19 mouse cellular contexts compared by ENCODE assay signal in the genomic region with DNA sequence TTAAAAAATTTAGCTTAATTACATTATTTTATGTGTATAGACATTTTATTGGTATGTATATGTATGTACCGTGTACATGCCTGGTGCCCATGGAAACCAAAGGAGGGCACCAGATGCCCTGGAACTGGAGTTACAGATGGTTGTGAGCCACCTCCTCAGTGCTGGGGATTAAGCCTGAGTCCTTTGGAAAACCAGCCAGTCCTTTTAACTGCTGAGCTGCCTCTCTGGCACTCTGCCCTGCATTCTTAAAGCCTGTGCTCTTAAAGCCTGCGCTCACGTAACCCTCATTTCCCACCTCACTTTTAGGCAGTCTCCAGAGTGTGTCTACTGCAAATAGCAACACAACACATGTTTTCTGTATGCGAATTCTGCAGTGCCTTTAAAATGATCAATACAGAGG. TPM values are rescaled to one million over a fixed set of nuclear protein-coding genes. Genes with fewer than 3 reads are reported as not detected.
DNase-seq lines count a peak whose midpoint lies in the region; ATAC-seq and TF ChIP-seq lines count a peak whose summit lies in the region.
"Had no signal": no experiment of that assay in that cellular context is flagged by ENCODE, and none has a peak within 500 bp of the region (broad histone marks: within the 10 kb centered on the region; RNA-seq: fewer than 3 reads in every experiment).

No protein-coding gene starts in this region.

- TF ChIP-seq CTCF in heart, postnatal 0 days (IDR thresholded peaks at IDR 0.05; ENCODE audit: low read depth): no peak
- no peak for TF ChIP-seq CTCF in midbrain, postnatal 0 days (IDR thresholded peaks at IDR 0.05)
- TF ChIP-seq CTCF in brain, embryonic 14.5 days (IDR thresholded peaks at IDR 0.05; ENCODE audit: borderline replicate concordance, extremely low read depth, insufficient read depth, insufficient read length): no peak

- no peaks in the 10 kb centered on the region for H3K36me3 ChIP-seq in heart, postnatal 0 days (replicated peaks; ENCODE audit: control insufficient read depth, insufficient read depth, low read length)
- no peaks in the 10 kb centered on the region for H3K36me3 ChIP-seq in midbrain, embryonic 14.5 days (ENCODE audit: control insufficient read depth, insufficient read depth, low read length)
- no peaks in the 10 kb centered on the region for H3K36me3 ChIP-seq in midbrain, postnatal 0 days (ENCODE audit: insufficient read depth, low read length)
- H3K36me3 ChIP-seq in limb, embryonic 14.5 days (ENCODE audit: control insufficient read depth, insufficient read depth, low read length): no peaks in the 10 kb centered on the region
- H3K36me3 ChIP-seq: embryonic facial prominence, embryonic 15.5 days; hindbrain, embryonic 10.5 days; intestine, embryonic 15.5 days; lung, embryonic 15.5 days; midbrain, embryonic 10.5 days had no signal

- intact Hi-C loops in heart, postnatal 25 days (cut with DNase I): no loop called here

- TF ChIP-seq POLR2A in brain, embryonic 14.5 days (IDR thresholded peaks at IDR 0.05; ENCODE audit: borderline replicate concordance, extremely low read depth, insufficient read depth, insufficient read length, poor library complexity, severe bottlenecking): no peak
- TF ChIP-seq POLR2A in limb, embryonic 14.5 days (IDR thresholded peaks at IDR 0.05; ENCODE audit: borderline replicate concordance, extremely low read depth, insufficient read depth, insufficient read length): no peak

- no peak for TF ChIP-seq EP300 in heart, postnatal 0 days (IDR thresholded peaks at IDR 0.05; ENCODE audit: low read depth)

- 39% methylated on average over 4 of the region's 4 CpGs for WGBS in heart, postnatal 0 days
- 73% methylated on average over 4 of the region's 4 CpGs for WGBS in midbrain, embryonic 14.5 days
- 70% methylated on average over 4 of the region's 4 CpGs for WGBS in midbrain, postnatal 0 days
- 56% methylated on average over 4 of the region's 4 CpGs for WGBS in limb, embryonic 14.5 days

- no peak for ATAC-seq in heart, postnatal 0 days (ENCODE audit: insufficient read depth, low read depth)
- no peak for ATAC-seq in midbrain, embryonic 14.5 days (ENCODE audit: low FRiP score, low TSS enrichment)
- ATAC-seq in midbrain, postnatal 0 days (ENCODE audit: low FRiP score): no peak
- ATAC-seq in limb, embryonic 14.5 days (ENCODE audit: low FRiP score, low read depth): no peak
- ATAC-seq: intestine, embryonic 15.5 days; Patski had no signal

- no peak overlapping the region for H3K9ac ChIP-seq in heart, postnatal 0 days (replicated peaks; ENCODE audit: low read depth, low read length)
- no peak overlapping the region for H3K9ac ChIP-seq in midbrain, embryonic 14.5 days (replicated peaks; ENCODE audit: low read length)
- no peak overlapping the region for H3K9ac ChIP-seq in midbrain, postnatal 0 days (replicated peaks; ENCODE audit: low read length, poor library complexity, severe bottlenecking)
- H3K9ac ChIP-seq in limb, embryonic 14.5 days (ENCODE audit: low read depth, low read length, severe bottlenecking): no peak overlapping the region
- H3K9ac ChIP-seq: embryonic facial prominence, embryonic 15.5 days; intestine, embryonic 15.5 days; lung, embryonic 15.5 days had no signal

- no peak overlapping the region for H3K4me3 ChIP-seq in heart, postnatal 0 days (ENCODE audit: low read depth, low read length)
- no peak overlapping the region for H3K4me3 ChIP-seq in midbrain, embryonic 14.5 days (replicated peaks; ENCODE audit: low read depth, low read length)
- H3K4me3 ChIP-seq in midbrain, postnatal 0 days (ENCODE audit: low read depth, low read length): no peak overlapping the region
- H3K4me3 ChIP-seq in limb, embryonic 14.5 days (replicated peaks; ENCODE audit: low read length): no peak overlapping the region
- H3K4me3 ChIP-seq: embryonic facial prominence, embryonic 15.5 days; hindbrain, embryonic 10.5 days; intestine, embryonic 15.5 days; lung, embryonic 15.5 days; midbrain, embryonic 10.5 days; myocyte had no signal

- H3K27me3 ChIP-seq in heart, postnatal 0 days (ENCODE audit: control insufficient read depth, insufficient read depth, low read length): no peaks in the 10 kb centered on the region
- no peaks in the 10 kb centered on the region for H3K27me3 ChIP-seq in midbrain, embryonic 14.5 days (ENCODE audit: control insufficient read depth, insufficient read depth, low read length)
- H3K27me3 ChIP-seq in midbrain, postnatal 0 days (ENCODE audit: insufficient read depth, low read length): no peaks in the 10 kb centered on the region
- H3K27me3 ChIP-seq in limb, embryonic 14.5 days (ENCODE audit: control insufficient read depth, insufficient read depth, low read length): no peaks in the 10 kb centered on the region
- H3K27me3 ChIP-seq: embryonic facial prominence, embryonic 15.5 days; intestine, embryonic 15.5 days; lung, embryonic 15.5 days; Patski had no signal

- H3K9me3 ChIP-seq in heart, postnatal 0 days (replicated peaks; ENCODE audit: control insufficient read depth, low read length): no peaks in the 10 kb centered on the region
- H3K9me3 ChIP-seq in midbrain, embryonic 14.5 days (ENCODE audit: control insufficient read depth, low read length): no peaks in the 10 kb centered on the region
- H3K9me3 ChIP-seq in midbrain, postnatal 0 days (ENCODE audit: low read length): no peaks in the 10 kb centered on the region
- H3K9me3 ChIP-seq in limb, embryonic 14.5 days (ENCODE audit: control insufficient read depth, low read length): no peaks in the 10 kb centered on the region
- H3K9me3 ChIP-seq: embryonic facial prominence, embryonic 15.5 days; hindbrain, embryonic 10.5 days; intestine, embryonic 15.5 days; lung, embryonic 15.5 days; midbrain, embryonic 10.5 days had no signal

- no peak overlapping the region; the same call in 1 of the 2 replicates for H3K4me2 ChIP-seq in heart, postnatal 0 days (ENCODE audit: low read depth, low read length)
- H3K4me2 ChIP-seq in midbrain, embryonic 14.5 days (ENCODE audit: low read length): no peak overlapping the region
- no peak overlapping the region for H3K4me2 ChIP-seq in midbrain, postnatal 0 days (ENCODE audit: low read depth, low read length, poor library complexity, severe bottlenecking)
- no peak overlapping the region for H3K4me2 ChIP-seq in limb, embryonic 14.5 days (replicated peaks; ENCODE audit: low read depth, low read length, severe bottlenecking)
- H3K4me2 ChIP-seq: embryonic facial prominence, embryonic 15.5 days; intestine, embryonic 15.5 days; lung, embryonic 15.5 days had no signal

- H3K4me1 ChIP-seq in heart, postnatal 0 days (ENCODE audit: control insufficient read depth, insufficient read depth): no peaks in the 10 kb centered on the region
- no peaks in the 10 kb centered on the region for H3K4me1 ChIP-seq in midbrain, embryonic 14.5 days (ENCODE audit: control insufficient read depth, insufficient read depth, low read length)
- H3K4me1 ChIP-seq in midbrain, postnatal 0 days (ENCODE audit: insufficient read depth, low read length): no peaks in the 10 kb centered on the region
- H3K4me1 ChIP-seq in limb, embryonic 14.5 days (ENCODE audit: control insufficient read depth, insufficient read depth, low read length): no peaks in the 10 kb centered on the region
- H3K4me1 ChIP-seq: embryonic facial prominence, embryonic 15.5 days; hindbrain, embryonic 10.5 days; intestine, embryonic 15.5 days; lung, embryonic 15.5 days; midbrain, embryonic 10.5 days had no signal

- no peak overlapping the region for H3K27ac ChIP-seq in heart, postnatal 0 days (ENCODE audit: low read depth)
- no peak overlapping the region for H3K27ac ChIP-seq in midbrain, embryonic 14.5 days (replicated peaks; ENCODE audit: low read depth, low read length)
- H3K27ac ChIP-seq in midbrain, postnatal 0 days (ENCODE audit: low read depth, low read length): no peak overlapping the region
- no peak overlapping the region for H3K27ac ChIP-seq in limb, embryonic 14.5 days (replicated peaks; ENCODE audit: low read depth, low read length)
- H3K27ac ChIP-seq: embryonic facial prominence, embryonic 15.5 days; hindbrain, embryonic 10.5 days; intestine, embryonic 15.5 days; kidney, postnatal 0 days; lung, embryonic 15.5 days; midbrain, embryonic 10.5 days; stomach, postnatal 0 days had no signal

- DNase-seq in heart, postnatal 0 days (ENCODE audit: low spot score): peak; percentile 14
- no peak for DNase-seq in heart, postnatal 25 days (ENCODE audit: low spot score)
- DNase-seq in midbrain, embryonic 14.5 days: peak; percentile 29
- no peak for DNase-seq in midbrain, postnatal 0 days (ENCODE audit: low spot score)
- peak; percentile 74 for DNase-seq in brain, embryonic 14.5 days (ENCODE audit: low read depth)
- DNase-seq in limb, embryonic 14.5 days (ENCODE audit: low spot score): peak; percentile 62
- DNase-seq in adrenal gland, adult 2 months: no peak
- DNase-seq: cerebellum, postnatal 36 days; thymus, postnatal 36 days had no signal

RNA-seq across cellular contexts. Expression of gene Slamf7, which starts 21.9 kb away (rescaled TPM):
- total RNA-seq in heart, postnatal 0 days (2014; rRNA removed; ENCODE audit: low replicate concordance): not detected in 2 replicates
- 0.12 and 0.14 TPM in 2 replicates for polyA plus RNA-seq in heart, postnatal 0 days (2015; fragmentation: Nextera tagmentation; extraction: Ambion mirVana)
- total RNA-seq in heart, postnatal 25 days (2021): under 1 TPM; 0.18 to 0.22 TPM
- polyA plus RNA-seq in midbrain, embryonic 14.5 days (2014; fragmentation: Nextera tagmentation; extraction: Ambion mirVana): 0.24 TPM in 1 of 2 replicates, not detected in the other
- total RNA-seq in midbrain, postnatal 0 days (2014; rRNA removed): not detected in 2 replicates
- not detected in 2 replicates for polyA plus RNA-seq in midbrain, postnatal 0 days (2015; fragmentation: Nextera tagmentation; extraction: Ambion mirVana)
- polyA plus RNA-seq in brain, embryonic 14.5 days (2012; rRNA removed): 0.04 TPM in 1 of 2 replicates, not detected in the other
- polyA plus RNA-seq in limb, embryonic 14.5 days (2012; rRNA removed): 0.09 and 0.27 TPM in 2 replicates
- polyA plus RNA-seq in limb, embryonic 14.5 days (2014; fragmentation: Nextera tagmentation; extraction: Ambion mirVana): 0.18 and 0.21 TPM in 2 replicates
- total RNA-seq in adrenal gland, adult 2 months (2021): 1 to 10 TPM in 1 of 2 experiments, under 1 TPM in 1; 0.86 to 1.3 TPM
- polyA plus RNA-seq in adrenal gland, adult 2 months (2012; rRNA removed): 0.07 and 0.13 TPM in 2 replicates
- total RNA-seq: layer of hippocampus, postnatal 36 days had no signal
- polyA plus RNA-seq: hindbrain, embryonic 10.5 days; kidney, postnatal 0 days; midbrain, embryonic 10.5 days; myocyte; Patski had no signal

RNA-seq across cellular contexts. Expression of gene Ly9, which starts 23.7 kb away (rescaled TPM):
- total RNA-seq in heart, postnatal 0 days (2014; rRNA removed; ENCODE audit: low replicate concordance): 0.31 TPM in 1 of 2 replicates, not detected in the other
- 0.18 and 0.21 TPM in 2 replicates for polyA plus RNA-seq in heart, postnatal 0 days (2015; fragmentation: Nextera tagmentation; extraction: Ambion mirVana)
- under 1 TPM; 0.22 to 0.39 TPM for total RNA-seq in heart, postnatal 25 days (2021)
- polyA plus RNA-seq in midbrain, embryonic 14.5 days (2014; fragmentation: Nextera tagmentation; extraction: Ambion mirVana): not detected in 2 replicates
- 0.19 and 0.66 TPM in 2 replicates for total RNA-seq in midbrain, postnatal 0 days (2014; rRNA removed)
- 0.21 TPM in 1 of 2 replicates, not detected in the other for polyA plus RNA-seq in midbrain, postnatal 0 days (2015; fragmentation: Nextera tagmentation; extraction: Ambion mirVana)
- 0.08 and 0.19 TPM in 2 replicates for polyA plus RNA-seq in brain, embryonic 14.5 days (2012; rRNA removed)
- polyA plus RNA-seq in limb, embryonic 14.5 days (2012; rRNA removed): 0.69 and 0.82 TPM in 2 replicates
- polyA plus RNA-seq in limb, embryonic 14.5 days (2014; fragmentation: Nextera tagmentation; extraction: Ambion mirVana): 0.12 and 0.18 TPM in 2 replicates
- total RNA-seq in adrenal gland, adult 2 months (2021): 1 to 10 TPM in 1 of 2 experiments, under 1 TPM in 1; 0.97 to 1.0 TPM
- 0.20 and 0.29 TPM in 2 replicates for polyA plus RNA-seq in adrenal gland, adult 2 months (2012; rRNA removed)
- total RNA-seq: layer of hippocampus, postnatal 36 days had no signal
- polyA plus RNA-seq: midbrain, embryonic 10.5 days; myocyte; Patski had no signal

RNA-seq across cellular contexts. Expression of gene Cd48, which starts 50.9 kb away (rescaled TPM):
- 2.0 TPM in 1 of 2 replicates, not detected in the other for total RNA-seq in heart, postnatal 0 days (2014; rRNA removed; ENCODE audit: low replicate concordance)
- polyA plus RNA-seq in heart, postnatal 0 days (2015; fragmentation: Nextera tagmentation; extraction: Ambion mirVana): 2.1 and 2.6 TPM in 2 replicates
- total RNA-seq in heart, postnatal 25 days (2021): 1 to 10 TPM; 2.0 to 3.0 TPM
- polyA plus RNA-seq in midbrain, embryonic 14.5 days (2014; fragmentation: Nextera tagmentation; extraction: Ambion mirVana): 0.24 and 1.9 TPM in 2 replicates
- 0.77 and 1.1 TPM in 2 replicates for total RNA-seq in midbrain, postnatal 0 days (2014; rRNA removed)
- 0.88 and 0.99 TPM in 2 replicates for polyA plus RNA-seq in midbrain, postnatal 0 days (2015; fragmentation: Nextera tagmentation; extraction: Ambion mirVana)
- 0.30 and 0.62 TPM in 2 replicates for polyA plus RNA-seq in brain, embryonic 14.5 days (2012; rRNA removed)
- polyA plus RNA-seq in limb, embryonic 14.5 days (2012; rRNA removed): 2.3 and 2.4 TPM in 2 replicates
- polyA plus RNA-seq in limb, embryonic 14.5 days (2014; fragmentation: Nextera tagmentation; extraction: Ambion mirVana): 5.0 and 5.4 TPM in 2 replicates
- total RNA-seq in adrenal gland, adult 2 months (2021): 1 to 10 TPM; 3.1 TPM
- polyA plus RNA-seq in adrenal gland, adult 2 months (2012; rRNA removed): 1.4 TPM in 2 replicates
- polyA plus RNA-seq: myocyte, Patski had no signal

Comparison
In these comparisons a context has a peak if more than half of its experiments do, and no peak if none do; other contexts are left out.
1. DNase-seq: peak in heart, postnatal 0 days (single experiment), midbrain, embryonic 14.5 days (single experiment), brain, embryonic 14.5 days (single experiment) and limb, embryonic 14.5 days (single experiment); none in heart, postnatal 25 days (single experiment), midbrain, postnatal 0 days (single experiment) and adrenal gland, adult 2 months (single experiment).